Mouse (Mus musculus) c-Kit-positive CD71-positive TER-119-positive erythroid progenitor cells, embryonic 14.5 days (primary cell): ENCODE measurements at regions not wholly inside any gene's neighbourhood (a gene's known extent, or its start where the extent isn't known, plus 50 kb on each side); places are given as distances from the start of the nearest gene placed in this dataset.

Experiments used
- DNase-seq: peaks from one replicate; pipeline ENCODE4 v3.0.0-alpha.2; 2013; ENCODE audit warnings: low spot score

DNA sequence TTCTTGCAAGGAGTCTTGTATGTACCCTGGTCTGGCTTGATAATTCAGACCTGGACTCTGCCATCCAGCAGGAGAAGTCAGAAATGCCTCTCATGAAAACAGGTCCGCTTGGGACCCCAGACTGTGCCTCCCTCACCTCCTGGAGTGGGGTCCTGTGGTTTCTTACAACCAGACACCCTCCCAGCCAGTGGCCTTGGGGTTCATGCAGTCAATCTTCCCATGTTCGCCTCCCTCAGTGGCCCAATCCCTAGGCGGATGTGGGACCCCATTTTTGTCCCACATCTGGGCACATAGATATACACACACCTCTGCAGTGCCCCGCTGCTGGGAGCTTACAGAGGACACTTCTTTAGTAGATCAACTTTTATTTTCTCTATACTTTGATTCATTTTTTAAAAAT, 217.7 kb downstream of the Lrfn2 start:
- DNase-seq, result no peak

DNA sequence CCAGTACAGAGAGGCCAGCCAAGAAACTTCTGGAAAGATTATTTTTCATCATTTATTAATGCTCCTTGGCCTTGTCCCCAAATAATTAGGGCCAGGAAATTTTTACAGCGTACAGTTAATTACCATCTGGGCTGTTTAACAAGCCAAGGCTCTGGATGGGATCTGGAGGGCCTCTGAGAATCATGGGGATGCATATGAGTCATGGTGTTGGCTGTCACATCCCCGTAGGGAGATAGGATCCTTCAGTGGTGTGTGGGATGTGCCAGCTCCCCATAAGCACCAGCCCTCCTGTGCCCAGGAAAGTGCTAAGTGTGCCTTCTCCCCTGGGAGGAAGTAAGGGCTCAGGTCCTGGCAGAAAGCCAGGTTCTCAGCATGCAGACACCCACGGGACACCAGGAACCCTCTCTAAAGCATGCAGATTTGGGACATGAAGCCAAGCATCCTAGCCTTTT, 218.8 kb downstream of the Lrfn2 start:
- DNase-seq, result no peak

DNA sequence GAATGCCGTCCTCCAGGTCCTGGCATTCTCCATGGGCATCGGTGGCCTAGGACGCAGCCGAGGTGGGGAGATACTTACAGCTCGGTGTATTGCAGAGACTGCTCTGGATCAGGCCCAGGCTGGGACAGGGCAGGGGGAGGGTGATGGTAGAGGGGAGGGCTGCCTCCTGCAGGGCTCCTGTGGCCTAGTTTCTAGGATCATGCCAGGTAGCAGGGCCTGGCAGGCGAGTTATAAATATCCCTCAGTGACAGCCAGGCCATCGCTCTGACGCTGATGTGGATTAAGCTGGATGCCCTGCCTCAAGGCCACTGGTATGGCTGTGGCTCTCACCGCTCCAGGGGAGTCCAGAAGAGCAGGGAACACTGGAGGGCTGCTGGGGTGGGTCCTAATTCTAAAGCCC, 221.8 kb downstream of the Lrfn2 start:
- DNase-seq, result no peak

DNA sequence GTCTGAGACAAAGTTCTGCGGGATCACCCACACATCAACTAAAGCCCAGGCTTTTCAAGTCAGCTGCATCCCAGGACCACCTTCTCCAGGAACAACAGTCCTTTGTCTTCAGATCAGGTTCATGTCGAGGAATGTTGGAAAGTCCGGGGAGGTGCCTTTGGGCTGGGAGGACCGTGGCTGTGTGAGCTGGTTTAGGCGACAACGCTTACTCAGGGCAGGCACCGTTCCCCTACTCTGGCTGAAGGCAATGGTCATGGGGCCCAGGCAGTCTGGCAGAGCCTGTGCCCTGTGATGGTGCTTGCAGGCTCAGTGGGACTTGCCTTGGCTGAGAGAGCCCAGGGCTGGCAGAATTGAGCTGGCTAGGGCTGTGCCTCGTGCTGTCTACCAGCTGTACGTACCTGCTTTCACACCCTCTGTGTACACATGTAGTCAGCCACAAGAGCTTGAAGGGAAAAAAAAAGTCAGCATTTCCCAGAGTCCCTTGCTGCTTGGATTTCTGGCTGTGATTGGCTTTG, 222.9 kb downstream of the Lrfn2 start:
- DNase-seq, result no peak

DNA sequence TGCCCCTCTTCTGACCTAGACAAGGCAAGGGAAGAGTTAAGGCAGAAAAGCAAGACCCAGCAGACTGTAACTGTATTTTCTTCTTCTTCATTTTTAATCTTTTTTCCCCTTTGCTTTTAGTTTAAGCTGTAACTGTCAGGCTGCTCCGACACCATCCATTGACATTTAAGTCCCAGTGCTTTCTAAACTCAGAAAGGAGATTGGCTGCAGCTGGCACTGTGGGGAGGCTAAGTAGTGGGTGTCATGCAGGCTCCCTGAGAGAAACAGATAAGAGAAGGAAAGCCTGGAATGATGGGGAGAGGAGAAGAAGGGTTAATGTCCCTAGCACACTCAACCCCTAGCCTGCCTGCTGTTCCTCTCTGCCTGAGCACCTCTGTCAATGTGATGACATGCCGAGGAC, 225.4 kb downstream of the Lrfn2 start:
- DNase-seq, result no peak

DNA sequence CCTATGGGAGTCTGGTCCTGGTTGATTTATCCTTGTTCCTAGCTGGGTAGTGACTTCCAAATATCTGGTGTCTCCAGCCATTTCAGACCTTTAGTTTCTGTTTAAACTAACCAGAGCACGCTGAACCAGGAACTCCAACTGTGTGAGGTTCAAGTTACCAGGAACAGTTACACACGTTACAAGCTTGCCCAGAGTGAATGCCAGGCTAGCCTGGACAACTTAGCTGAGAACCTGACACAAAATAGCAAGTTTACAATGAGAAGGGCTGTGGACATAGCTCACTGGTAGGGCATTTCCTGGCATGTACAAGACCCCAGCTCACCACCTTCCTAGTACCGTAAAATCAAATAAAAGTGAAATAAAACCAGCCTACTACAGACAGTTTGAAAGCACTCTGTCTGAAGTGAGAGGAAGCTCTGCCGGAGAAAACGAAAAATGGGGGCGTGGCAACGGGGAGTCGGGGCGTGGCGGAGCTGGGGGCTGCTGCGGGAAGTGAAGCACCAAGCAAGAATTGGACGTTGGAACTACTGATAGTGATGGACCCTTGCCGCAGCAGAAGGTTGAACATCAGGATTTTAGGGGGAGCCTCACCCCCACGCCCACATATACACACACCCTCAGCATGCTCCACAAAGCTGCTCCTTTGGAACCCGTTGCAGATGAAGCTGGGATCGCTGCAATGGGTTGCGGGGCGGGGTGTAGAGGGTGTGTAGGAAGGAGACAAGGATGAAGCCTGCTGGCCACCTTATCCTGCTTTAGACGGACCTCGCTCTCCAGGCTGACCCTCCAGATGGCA, 239.3 kb downstream of the Lrfn2 start:
- no peak for DNase-seq

DNA sequence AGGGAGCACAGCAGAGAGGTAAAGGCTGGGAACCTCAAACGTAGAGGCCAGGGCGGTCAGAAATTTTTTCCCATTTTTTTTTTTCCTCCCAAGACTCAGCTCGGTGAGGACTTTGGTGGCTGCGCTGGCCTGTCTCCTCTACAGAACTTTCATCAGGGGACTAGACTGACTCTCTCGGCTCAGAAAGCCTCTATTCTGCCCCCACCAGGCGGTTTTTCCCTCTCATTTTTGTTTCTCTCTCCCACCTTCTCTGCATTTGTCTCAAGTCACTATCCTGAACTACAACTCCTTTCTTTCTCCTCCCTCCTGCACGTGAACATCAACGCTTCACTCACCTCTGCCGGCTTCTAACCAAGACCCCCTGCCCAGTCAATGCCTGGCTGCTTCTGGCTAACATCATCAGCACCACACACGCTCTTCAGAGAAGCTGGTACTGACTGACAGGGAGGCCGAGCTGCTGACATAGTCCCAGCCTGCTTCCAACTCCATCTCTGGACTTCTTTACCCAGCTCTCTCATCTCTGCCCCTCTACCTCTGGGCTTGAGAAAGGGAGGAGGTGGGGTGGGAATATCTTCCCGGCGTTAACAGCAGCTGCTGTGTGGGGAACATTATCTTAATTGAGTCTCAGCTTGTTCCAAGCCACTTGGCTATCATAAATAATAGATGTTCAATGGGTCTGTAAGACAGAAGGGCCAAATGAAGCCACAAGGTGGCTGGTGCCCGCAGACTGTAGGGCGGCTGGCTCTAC, 240.0 kb downstream of the Lrfn2 start:
- DNase-seq, result no peak

DNA sequence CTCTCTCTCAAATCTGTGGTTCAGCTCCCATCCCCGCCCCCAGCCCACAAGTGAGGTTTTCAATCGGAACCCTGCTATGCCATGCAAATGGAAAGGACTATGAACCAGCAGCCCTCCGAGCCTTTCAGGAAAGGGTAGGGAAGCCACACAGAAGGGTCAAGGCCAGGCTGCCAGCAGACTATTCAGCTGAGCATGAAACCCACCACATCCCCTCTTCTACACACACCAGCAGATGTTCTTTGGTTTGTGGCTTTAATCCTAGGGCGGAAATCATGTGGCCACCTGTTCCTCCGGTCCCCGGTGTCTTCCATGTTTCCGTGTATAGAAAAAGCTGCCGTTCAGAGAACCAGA, 240.6 kb downstream of the Lrfn2 start:
- no peak for DNase-seq

DNA sequence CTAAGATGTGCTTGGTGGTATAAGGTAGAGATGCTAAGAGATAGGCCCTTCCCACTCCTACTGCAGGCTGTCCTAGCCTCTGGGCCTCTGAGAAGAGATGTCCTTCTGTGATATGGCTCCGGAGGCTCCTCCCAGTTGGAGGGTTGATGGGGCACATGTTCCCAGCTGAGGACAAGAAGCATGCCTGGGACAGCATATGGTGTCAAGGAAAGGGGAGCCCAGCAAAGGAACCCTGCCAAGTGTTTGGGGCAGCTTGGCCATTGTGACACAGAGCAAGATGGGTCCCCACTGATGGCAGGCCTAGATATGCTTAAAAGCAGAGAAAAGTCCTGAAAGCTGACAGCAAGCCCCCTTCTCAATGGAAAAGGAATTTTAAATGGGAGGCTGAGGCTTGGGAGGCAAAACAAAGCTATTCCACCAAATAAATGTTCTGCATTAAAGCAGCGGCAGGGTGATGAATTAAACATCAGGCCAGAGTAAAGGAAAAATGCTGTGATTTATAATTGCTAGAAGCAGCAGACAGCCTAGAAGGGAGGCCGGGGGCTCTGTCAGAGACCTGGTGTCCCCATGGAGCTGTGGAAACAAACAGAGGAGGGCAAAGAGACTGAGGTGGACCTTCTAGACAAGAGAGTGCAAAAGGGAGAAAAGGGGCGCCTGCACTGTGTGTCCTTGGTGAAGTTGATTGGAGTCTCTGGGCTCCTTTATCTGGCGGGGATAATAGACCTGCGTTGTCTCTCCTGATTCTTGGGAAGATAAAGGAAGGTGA, 246.0 kb downstream of the Lrfn2 start:
- DNase-seq, result no peak

DNA sequence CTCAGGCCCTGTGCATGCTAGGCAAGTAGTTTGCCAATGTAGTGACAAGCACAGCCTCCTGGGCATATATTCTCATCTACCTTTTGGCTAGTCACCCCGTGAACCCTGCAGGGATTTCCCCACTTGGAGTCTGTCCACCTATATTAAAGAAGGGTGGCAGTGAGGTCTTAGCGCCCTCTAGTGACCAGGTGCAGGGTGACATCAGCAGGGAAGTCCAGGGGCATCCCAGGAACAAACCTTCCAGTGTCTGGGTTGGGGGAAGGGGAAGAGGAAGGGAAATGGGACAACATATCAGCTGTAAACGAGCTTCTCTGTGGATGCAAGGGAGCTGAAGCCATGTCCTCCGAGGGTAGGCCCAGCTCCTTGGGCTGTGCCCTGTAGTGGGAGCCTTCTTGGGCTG, 245.7 kb upstream of the Mocs1 start:
- peak; percentile 1 for DNase-seq

DNA sequence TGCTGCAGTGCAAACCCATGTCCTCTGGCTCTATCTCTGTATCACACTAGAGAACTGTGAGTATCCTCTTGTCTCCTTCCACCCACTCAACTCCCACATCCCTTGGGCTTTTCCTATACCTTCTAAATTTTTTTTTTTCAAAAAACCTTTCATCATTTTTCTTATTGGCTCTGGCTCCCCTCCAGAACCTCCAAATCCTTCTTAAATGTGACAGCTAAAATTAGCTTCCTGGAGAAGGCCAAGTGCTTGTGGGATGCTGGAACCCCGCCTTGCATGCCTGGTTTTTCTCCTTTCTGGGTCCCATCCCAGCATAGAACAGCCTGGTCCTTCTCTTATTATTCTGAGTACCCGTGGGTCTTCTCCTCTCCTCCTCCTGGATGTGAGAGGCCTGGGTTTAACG, 244.2 kb upstream of the Mocs1 start:
- no peak for DNase-seq

DNA sequence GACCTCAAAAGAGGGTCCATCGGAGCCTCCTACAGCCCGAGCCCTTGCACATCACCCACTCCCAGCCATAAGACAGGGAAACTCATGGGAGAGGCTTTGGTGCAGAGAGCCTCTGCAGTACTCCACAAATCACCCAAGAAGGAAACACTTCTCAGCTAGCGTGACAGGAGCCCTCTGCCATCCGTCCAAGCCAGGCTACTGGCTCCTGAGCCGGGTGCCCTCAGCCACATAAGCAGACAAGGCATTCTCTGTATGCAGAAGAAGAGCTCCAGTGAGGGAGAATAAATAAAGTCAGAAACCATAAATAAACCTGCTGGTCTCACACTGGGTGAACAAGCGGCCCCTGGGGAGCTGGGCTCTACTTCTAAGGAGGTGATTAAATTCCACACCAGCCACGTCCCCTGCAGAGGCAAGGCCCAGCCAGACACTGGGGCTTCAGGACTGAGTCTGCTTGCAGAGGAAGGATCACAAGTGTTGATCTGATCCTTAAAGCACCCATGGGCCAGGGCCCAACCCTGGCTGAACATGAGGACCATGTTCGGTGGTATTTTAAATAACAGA, 243.0 kb upstream of the Mocs1 start:
- DNase-seq, result no peak

DNA sequence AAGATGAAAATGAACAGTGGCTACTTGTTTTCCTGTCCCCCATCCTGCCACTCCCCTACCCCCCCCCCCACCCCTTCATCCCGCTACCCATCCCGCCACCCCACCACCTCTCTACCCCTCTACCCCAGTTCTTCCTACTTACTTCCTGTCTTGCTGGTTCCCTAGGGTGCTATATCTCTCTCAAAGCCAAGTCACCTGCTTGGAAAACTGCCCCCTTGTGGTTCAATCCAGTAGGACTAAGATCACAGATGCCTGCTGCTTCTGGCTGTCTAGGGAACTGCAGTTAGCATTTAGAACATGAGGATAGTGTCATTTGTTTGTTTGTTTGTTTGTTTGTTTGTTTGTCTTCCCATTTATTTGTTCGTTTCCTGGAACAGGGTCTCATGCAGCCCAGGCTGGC, 238.4 kb upstream of the Mocs1 start:
- DNase-seq, result no peak

DNA sequence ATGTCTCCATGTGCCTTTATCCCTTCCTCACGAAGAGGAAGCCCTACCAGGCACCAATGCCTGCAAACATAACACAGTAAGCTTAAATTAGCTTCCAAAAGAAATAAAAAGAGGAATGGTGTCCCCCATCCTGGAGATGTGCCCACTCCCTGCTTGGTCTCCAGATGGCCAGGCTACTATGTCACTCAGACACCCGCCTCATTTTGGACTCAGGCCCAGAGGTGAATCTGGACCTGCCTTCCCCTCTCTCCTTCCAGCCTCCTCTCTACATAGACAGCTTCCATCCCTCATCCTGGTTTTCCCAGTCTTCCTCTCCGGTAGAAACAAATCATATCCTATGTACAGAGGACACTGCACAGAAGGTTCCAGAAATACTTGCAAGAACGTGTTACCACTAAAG, 237.8 kb upstream of the Mocs1 start:
- no peak for DNase-seq

DNA sequence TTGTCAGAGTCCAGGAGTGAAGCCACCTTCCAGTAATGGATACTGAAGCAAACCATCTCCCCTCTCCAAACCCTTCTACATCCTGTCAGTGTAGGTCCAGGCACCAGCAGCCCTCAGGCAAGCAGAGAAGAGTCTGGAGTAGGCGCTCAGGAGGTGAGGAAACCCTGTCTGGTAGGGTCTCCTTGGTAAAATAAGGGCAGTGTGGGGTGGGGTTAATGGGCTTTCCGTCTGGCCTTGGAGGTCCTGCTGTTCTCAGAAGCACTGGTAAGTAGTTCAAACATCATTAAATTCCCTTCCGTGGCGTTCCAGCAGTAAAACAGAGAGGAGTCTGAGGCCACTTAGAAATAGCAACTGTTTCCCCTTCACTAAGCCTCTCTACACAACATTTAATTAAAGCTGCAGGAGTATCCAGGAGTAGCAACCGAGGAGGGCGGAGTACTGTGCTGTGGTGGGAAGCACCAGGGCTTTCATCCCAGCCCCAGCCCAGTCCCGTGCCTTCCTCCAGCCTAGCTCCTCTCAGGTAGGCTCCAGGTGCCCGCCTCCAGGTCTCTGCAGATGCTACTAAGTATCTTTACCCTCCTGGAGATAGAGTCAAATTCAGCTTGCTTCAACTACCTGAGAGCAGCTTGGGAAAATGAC, 232.0 kb upstream of the Mocs1 start:
- DNase-seq, result no peak

DNA sequence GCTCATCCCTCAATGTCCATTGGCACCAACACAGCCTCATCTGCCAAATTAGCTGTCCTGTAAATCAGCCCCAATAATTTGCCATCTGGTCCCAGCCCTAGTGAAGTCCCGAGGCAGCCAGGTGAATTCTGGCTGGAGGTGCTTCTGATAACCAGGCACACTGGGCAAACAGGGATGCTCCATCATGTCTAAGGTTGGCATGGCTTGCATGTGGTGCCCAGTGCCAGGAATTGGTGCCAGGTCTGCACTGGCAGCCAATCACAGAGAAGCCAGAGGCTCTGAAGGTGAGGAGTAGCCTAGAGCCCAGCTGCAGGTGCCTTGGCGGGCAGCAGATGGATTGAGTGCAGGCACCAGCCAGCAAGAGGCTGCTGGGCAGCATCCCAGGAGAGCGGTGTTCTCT, 226.7 kb upstream of the Mocs1 start:
- DNase-seq, result no peak

DNA sequence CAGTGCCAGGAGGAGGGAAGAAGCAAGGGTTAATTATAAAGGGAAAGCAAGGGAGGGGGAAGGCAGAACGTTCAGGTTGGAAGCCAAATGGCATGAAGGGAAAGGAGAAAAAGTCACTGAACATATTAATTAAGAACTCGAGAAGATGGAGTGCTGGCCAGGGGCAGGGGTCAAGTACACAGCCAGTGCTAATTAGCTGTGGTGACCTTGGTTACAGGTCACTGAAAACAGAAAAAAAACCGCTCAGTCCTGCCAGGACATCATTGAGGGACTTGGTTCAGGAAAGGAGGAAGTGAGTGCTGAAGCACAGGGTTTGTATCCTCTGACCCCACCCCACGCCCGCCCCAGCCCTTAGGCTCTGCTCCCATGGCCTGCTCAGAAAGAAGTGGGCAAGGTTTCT, 223.1 kb upstream of the Mocs1 start:
- DNase-seq, result no peak

DNA sequence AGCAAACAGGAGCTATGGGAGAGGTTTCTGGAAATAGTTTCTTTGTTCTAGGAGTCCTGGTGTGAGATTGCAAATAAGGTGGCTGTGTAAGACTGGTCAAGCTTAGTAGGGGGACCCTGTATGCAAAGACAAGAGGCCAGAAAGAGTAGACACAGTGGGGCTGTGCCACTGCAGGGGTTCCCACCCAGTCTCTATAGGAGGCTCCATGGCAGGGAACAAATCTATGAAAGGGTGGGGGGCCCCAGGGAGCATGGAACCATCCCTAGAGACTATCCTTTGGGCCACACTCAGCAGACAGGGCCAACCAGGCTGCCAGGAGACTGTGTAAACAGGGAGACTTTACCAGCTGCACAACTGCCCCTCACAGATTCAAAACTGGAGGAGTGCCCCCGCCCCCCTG, 222.6 kb upstream of the Mocs1 start:
- DNase-seq, result no peak

DNA sequence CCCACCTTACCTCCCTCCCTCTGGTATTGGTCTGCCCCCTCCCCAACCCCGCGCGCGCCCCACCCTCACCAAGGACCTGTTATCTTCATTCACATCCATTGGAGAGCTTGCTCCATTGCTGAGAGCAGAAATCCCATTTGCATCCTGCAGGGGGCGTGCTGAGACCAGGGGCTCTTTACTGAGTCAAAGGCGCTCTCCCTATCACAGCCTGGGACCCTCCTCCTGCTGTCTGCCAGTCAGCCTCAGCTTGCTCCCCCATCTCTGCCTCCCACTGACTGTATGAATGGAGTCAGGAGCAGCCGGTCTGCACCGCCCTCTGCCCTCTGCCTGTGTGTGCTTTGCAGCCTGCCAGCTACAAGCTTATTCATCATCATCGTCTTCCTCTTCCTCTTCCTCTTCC, 221.5 kb upstream of the Mocs1 start:
- DNase-seq, result no peak

DNA sequence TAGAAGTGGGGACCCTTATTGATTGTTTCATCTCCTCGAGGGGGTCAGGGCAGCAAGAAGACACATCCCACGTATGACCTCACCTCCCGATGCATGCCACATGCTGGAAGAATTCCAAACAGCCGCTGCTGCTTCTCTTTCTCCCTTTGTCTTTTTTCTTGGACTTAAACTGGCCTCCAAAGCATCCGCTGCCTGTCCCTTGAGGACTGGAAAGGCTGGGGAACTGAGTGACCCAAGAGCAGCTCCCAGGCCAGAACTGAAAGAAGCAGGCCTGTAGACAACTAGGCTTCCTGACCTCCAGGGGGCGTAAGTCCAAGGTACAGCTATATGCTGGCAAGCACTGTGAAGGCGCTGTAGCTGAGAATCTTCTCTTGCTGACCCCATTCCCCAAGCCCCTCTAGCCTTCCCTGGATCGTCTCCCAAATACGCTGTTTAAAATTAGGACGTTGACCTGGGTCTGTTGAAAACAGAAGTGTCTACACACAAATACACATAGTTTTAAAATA, 219.8 kb upstream of the Mocs1 start:
- no peak for DNase-seq

DNA sequence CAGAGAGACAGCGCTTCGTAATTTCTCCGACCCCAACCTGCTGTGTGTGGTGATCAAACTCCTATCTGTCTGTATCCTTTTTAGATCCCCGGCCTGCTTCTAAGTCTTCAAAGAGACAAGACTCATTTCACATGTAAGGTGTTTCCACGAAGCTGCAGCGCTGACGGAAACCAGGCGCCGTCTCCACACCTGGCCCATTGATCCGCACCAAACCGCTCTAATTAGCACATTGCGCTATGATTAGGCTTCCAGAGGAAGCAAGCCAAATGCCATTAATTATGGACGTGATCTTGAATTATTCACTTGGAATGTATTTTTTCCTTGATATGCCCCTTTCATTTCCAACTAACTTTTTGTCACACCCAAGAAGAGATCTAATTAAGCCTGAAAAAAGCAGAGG, 215.2 kb upstream of the Mocs1 start:
- no peak for DNase-seq

DNA sequence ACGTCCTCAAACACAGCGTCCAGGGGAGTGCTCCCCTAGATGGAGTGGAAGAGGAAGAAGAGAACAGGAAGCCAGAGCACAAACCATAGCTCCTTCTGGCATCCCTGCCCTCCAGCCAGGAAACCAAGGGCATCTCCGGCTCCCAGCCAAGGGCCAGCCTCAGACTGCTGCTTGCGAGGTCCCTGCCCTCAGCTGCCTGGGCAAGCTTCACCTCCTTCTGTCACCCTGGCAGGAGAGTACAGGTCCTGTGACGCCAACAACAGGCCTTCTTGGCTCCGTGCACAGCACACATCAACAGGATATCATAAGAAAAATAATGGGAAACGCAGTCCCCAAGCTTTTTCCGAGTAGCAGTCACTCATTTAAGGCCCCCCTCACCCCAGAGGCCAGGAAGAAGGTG, 212.9 kb upstream of the Mocs1 start:
- no peak for DNase-seq
